Mouse (Mus musculus): ENCODE measurements around the gene Arglu1. TPM values are rescaled to one million over a fixed set of nuclear protein-coding genes. Genes with fewer than 3 reads are reported as not detected.

The Arglu1 gene
- polyA plus RNA-seq, 1 experiment from 2014 or later = 85.1 TPM

DNA sequence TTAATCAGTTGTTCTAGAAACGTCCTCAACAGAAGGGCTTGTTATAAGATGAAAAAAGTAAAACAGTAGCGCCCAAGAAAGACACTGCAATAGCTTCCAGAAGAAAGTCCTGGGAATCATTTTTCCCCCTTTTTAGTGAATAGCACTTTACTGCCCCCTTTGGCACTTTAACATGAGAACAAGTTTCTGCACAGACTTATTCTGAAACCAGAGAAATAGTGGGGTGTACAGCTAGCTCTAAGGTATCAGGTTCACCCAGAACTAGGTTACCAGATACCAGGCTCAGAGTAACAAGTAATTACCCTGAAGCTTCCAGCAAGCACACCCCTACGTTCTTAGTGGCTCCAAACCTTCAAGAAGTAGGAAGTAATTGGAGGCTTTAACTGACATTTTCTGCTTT is 43.0 kb downstream of the Arglu1 start:
- no peak overlapping the region for H3K4me3 ChIP-seq
- H3K4me2 ChIP-seq = no peak overlapping the region
- no peaks in the 10 kb centered on the region for H3K9me3 ChIP-seq (replicated peaks)
- no peaks in the 10 kb centered on the region for H3K27me3 ChIP-seq
- H3K27ac ChIP-seq = no peak overlapping the region
- H3K4me1 ChIP-seq (replicated peaks) = peaks cover 45% of the 10 kb centered on the region
- no peak overlapping the region for H3K9ac ChIP-seq
- no peaks in the 10 kb centered on the region for H3K36me3 ChIP-seq
- ATAC-seq (replicated peaks; ENCODE audit: insufficient number of reproducible peaks, insufficient read depth, low FRiP score, low read depth) = no peak
- WGBS = 68% methylated on average over 3 of the region's 3 CpGs

GRCm38 (mm10) chr8:8644160-8644915 is 46.0 kb downstream of the Arglu1 start:
- H3K27me3 ChIP-seq = no peaks in the 10 kb centered on the region
- H3K27ac ChIP-seq = no peak overlapping the region
- no peak for ATAC-seq (replicated peaks; ENCODE audit: insufficient number of reproducible peaks, insufficient read depth, low FRiP score, low read depth)
- no peaks in the 10 kb centered on the region for H3K9me3 ChIP-seq (replicated peaks)
- no peak overlapping the region for H3K4me2 ChIP-seq
- no peak overlapping the region for H3K9ac ChIP-seq
- no peak overlapping the region for H3K4me3 ChIP-seq
- peaks cover 31% of the 10 kb centered on the region for H3K4me1 ChIP-seq (replicated peaks)
- no peaks in the 10 kb centered on the region for H3K36me3 ChIP-seq
- WGBS = 72% methylated on average over 11 of the region's 11 CpGs

DNA sequence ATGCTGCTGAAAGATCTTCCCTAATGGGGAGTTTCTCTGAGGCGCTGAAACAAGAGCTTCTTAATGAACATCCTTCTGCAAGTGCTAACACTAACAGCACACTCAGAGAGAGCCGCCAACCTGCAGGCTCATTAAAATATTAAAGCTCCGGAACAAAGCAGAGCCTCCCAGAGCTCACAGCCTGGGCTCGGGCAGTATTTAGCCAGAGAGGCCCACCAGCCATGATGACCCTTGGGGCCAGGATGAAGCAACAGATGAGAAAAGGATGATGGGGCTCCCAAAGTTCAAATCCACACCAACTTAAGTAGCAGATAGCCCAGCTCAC is 50.1 kb downstream of the Arglu1 start:
- 51% methylated on average over 4 of the region's 4 CpGs for WGBS
- H3K36me3 ChIP-seq = no peaks in the 10 kb centered on the region
- H3K4me2 ChIP-seq = no peak overlapping the region
- no peak overlapping the region for H3K4me3 ChIP-seq
- no peak overlapping the region for H3K9ac ChIP-seq
- no peaks in the 10 kb centered on the region for H3K27me3 ChIP-seq
- ATAC-seq (replicated peaks; ENCODE audit: insufficient number of reproducible peaks, insufficient read depth, low FRiP score, low read depth) = no peak
- no peak overlapping the region for H3K27ac ChIP-seq
- H3K9me3 ChIP-seq (replicated peaks) = no peaks in the 10 kb centered on the region
- peaks cover 13% of the 10 kb centered on the region for H3K4me1 ChIP-seq (replicated peaks)

- H3K4me1 ChIP-seq (replicated peaks) = peaks cover 11% of the 10 kb centered on the region
- no peaks in the 10 kb centered on the region for H3K9me3 ChIP-seq (replicated peaks)
- no peak overlapping the region for H3K27ac ChIP-seq
- no peaks in the 10 kb centered on the region for H3K27me3 ChIP-seq
- no peaks in the 10 kb centered on the region for H3K36me3 ChIP-seq
- H3K9ac ChIP-seq = no peak overlapping the region
- no peak overlapping the region for H3K4me3 ChIP-seq
- ATAC-seq (replicated peaks; ENCODE audit: insufficient number of reproducible peaks, insufficient read depth, low FRiP score, low read depth) = no peak
- no peak overlapping the region for H3K4me2 ChIP-seq
- 62% methylated on average over 8 of the region's 8 CpGs for WGBS
These were observed 50.6 kb downstream of the Arglu1 start for GRCm38 (mm10) chr8:8639569-8640263.

- H3K9me3 ChIP-seq (replicated peaks) = no peaks in the 10 kb centered on the region
- no peak overlapping the region for H3K4me2 ChIP-seq
- no peaks in the 10 kb centered on the region for H3K27me3 ChIP-seq
- WGBS = 70% methylated on average over 7 of the region's 7 CpGs
- no peak overlapping the region for H3K4me3 ChIP-seq
- H3K9ac ChIP-seq = no peak overlapping the region
- ATAC-seq (replicated peaks; ENCODE audit: insufficient number of reproducible peaks, insufficient read depth, low FRiP score, low read depth) = no peak
- H3K27ac ChIP-seq = 0 out of 2 replicates have a peak overlapping the region, but pooled peaks have one; percentile 12
- no peaks in the 10 kb centered on the region for H3K36me3 ChIP-seq
- H3K4me1 ChIP-seq (replicated peaks) = 0 out of 2 replicates have a peak, but pooled peaks cover 11% of the 10 kb centered on the region
These were observed 58.9 kb downstream of the Arglu1 start for GRCm38 (mm10) chr8:8631394-8631793.

- Histone ChIP-seq H3K9me3 (replicated peaks) (no peaks in the 10 kb centered on the region), H3K4me1 (replicated peaks) (peaks cover 13% of the 10 kb centered on the region), H3K4me3 (no peak overlapping the region), H3K27ac (peak overlapping the region; percentile 55), H3K4me2 (no peak overlapping the region), H3K9ac (no peak overlapping the region), H3K36me3 (peaks cover 23% of the 10 kb centered on the region), H3K27me3 (no peaks in the 10 kb centered on the region)
- WGBS = 34% methylated on average over 7 of the region's 7 CpGs
- ATAC-seq (replicated peaks; ENCODE audit: insufficient number of reproducible peaks, insufficient read depth, low FRiP score, low read depth) = no peak
These were observed 66.3 kb downstream of the Arglu1 start for GRCm38 (mm10) chr8:8624017-8624416.

DNA sequence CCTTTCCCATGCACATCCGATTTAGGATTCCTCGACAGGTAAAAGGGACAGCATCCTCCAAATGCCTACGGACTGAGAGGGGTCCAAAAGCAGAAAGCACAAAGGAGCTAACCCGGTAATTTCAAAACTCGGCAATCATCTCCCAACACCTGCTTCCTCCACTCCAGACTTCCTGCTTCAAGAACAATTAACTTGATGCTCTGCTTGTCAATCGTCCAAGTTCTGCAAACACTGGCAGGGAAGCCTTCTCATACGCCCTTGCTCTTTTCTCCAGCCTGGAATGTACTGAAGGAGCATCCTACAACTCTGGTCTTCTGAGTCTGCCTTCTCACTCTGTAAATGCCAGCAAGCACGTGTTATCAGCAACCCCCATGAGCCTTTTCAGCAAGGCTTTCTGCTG is 66.8 kb downstream of the Arglu1 start:
- Histone ChIP-seq H3K4me1 (replicated peaks) (peaks cover 13% of the 10 kb centered on the region), H3K4me3 (no peak overlapping the region), H3K4me2 (no peak overlapping the region), H3K36me3 (peaks cover 23% of the 10 kb centered on the region), H3K9me3 (replicated peaks) (no peaks in the 10 kb centered on the region), H3K27ac (peak overlapping the region; percentile 55; the same call in 1 of the 2 replicates), H3K27me3 (no peaks in the 10 kb centered on the region), H3K9ac (no peak overlapping the region)
- WGBS = 41% methylated on average over 8 of the region's 8 CpGs
- ATAC-seq (replicated peaks; ENCODE audit: insufficient number of reproducible peaks, insufficient read depth, low FRiP score, low read depth) = no peak

DNA sequence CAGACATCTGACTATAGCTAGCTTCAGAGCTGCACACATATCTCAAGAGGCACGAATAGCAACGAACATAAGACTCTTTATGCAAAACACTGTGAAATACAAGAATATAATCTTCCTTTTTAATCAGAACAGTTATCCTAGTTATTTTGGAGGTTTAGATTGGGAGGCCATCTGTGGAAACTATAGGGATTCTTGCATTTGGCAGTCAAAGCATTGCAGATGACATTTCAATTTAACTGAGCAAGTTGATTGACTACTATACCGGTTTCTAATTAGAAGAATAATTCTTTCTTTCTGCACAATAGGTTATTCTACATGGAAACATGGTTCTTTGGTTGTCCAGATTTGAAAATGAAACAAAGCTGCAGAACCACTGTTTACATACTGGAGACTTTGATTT is 67.8 kb downstream of the Arglu1 start:
- Histone ChIP-seq H3K27me3 (no peaks in the 10 kb centered on the region), H3K9ac (no peak overlapping the region), H3K4me2 (no peak overlapping the region), H3K9me3 (replicated peaks) (no peaks in the 10 kb centered on the region), H3K36me3 (peaks cover 23% of the 10 kb centered on the region), H3K4me1 (replicated peaks) (peaks cover 13% of the 10 kb centered on the region), H3K27ac (no peak overlapping the region), H3K4me3 (no peak overlapping the region)
- WGBS = 85% methylated on average over 3 of the region's 3 CpGs
- no peak for ATAC-seq (replicated peaks; ENCODE audit: insufficient number of reproducible peaks, insufficient read depth, low FRiP score, low read depth)

DNA sequence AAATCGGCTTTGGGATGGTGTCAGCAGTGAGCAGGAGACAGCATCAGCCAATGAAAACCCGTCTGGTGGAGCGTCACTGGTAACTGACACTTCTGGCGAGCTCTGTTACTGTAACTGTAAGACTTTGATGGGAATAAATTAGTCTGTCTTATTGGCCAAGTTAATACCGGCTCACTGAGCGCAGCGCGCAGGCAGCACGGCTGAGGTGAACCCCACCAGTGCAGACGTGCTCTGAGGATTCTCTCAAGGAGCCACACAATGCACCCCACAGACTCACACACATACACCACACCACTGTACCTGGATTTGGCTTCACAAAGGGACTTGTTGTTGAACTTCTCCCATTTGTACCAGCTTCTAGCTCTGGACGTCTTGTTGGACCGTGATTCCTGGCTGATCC is 68.3 kb downstream of the Arglu1 start:
- WGBS = 90% methylated on average over 12 of the region's 12 CpGs
- no peak for ATAC-seq (replicated peaks; ENCODE audit: insufficient number of reproducible peaks, insufficient read depth, low FRiP score, low read depth)

DNA sequence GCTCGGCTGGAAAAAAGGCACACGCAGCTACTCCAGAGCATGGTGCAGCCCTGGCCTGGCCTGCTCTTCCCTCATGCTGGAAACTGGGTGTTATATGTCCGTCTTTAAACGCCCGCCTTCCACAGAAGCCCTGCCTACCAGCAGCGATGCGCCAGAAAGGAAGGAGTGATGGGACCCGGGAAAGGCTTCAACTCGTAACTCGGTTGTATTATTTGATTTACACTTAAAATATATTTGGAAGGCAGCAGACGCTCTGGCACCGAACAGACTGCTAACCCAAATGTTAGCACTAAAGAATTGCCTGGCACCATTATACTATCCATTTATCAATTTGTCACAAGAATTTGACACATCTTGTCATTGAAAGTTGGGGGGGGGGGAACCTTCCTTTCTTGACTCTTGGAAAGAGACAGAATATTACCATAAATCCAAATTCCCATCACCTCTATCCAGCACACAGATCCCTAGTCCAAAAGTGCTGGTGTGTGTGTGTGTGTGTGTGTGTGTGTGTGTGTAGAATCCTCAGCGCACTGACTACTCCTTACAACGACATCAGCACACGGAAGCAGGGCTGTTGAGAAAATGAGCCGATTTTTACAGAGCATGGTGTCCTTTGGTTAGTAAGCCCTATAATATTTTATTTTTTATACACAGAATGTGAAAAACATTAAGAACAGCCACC is 68.9 kb downstream of the Arglu1 start:
- no peaks in the 10 kb centered on the region for H3K27me3 ChIP-seq
- whole genome bisulfite sequencing = 92% methylated on average over 16 of the region's 16 CpGs
- H3K9ac ChIP-seq = no peak overlapping the region
- peaks cover 13% of the 10 kb centered on the region for H3K4me1 ChIP-seq (replicated peaks)
- ATAC-seq (replicated peaks; ENCODE audit: insufficient number of reproducible peaks, insufficient read depth, low FRiP score, low read depth) = no peak
- H3K36me3 ChIP-seq = peaks cover 26% of the 10 kb centered on the region
- no peak overlapping the region for H3K27ac ChIP-seq
- no peak overlapping the region for H3K4me2 ChIP-seq
- H3K9me3 ChIP-seq (replicated peaks) = no peaks in the 10 kb centered on the region
- H3K4me3 ChIP-seq = no peak overlapping the region

More for the DNA sequence above, 68.3 kb downstream of the Arglu1 start:
- Histone ChIP-seq H3K27me3 (no peaks in the 10 kb centered on the region), H3K9ac (no peak overlapping the region), H3K4me1 (replicated peaks) (peaks cover 13% of the 10 kb centered on the region), H3K4me2 (no peak overlapping the region), H3K4me3 (no peak overlapping the region), H3K27ac (no peak overlapping the region), H3K9me3 (replicated peaks) (no peaks in the 10 kb centered on the region), H3K36me3 (peaks cover 24% of the 10 kb centered on the region)

DNA sequence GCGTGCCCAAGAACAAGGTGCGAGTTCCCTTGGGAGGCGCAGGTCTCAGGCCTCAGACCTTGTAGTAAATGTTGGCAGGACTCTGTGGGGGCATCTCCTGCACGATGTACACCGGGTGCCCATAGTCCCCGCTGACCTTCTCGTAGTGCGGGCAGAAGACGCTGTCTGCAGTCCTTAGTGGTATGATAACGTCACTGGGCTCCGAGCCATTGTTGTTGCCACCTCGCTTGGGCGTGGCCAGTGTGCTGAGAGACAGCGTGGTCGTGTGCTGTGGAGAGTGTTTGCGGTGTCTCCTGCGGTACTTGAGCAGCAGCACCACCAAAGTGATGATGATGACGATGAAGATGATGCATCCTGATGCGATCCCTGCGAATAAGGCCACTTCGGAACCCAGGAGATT is 69.8 kb downstream of the Arglu1 start:
- ATAC-seq (replicated peaks; ENCODE audit: insufficient number of reproducible peaks, insufficient read depth, low FRiP score, low read depth) = no peak
- Histone ChIP-seq H3K27ac (no peak overlapping the region), H3K36me3 (peaks cover 21% of the 10 kb centered on the region), H3K9me3 (replicated peaks) (no peaks in the 10 kb centered on the region), H3K27me3 (no peaks in the 10 kb centered on the region), H3K4me3 (no peak overlapping the region), H3K4me2 (no peak overlapping the region), H3K4me1 (replicated peaks) (peaks cover 13% of the 10 kb centered on the region), H3K9ac (no peak overlapping the region)
- WGBS = 81% methylated on average over 21 of the region's 21 CpGs

Data from heart, embryonic 15.5 days (tissue).